Mouse (Mus musculus) urinary bladder, adult 18-20 months (tissue): ENCODE results near the gene Akap12.

ENCODE experiments used
- DNase-seq, 2 experiments: peaks; one replicate each; pipeline ENCODE4 v3.0.0; 2022; ENCODE audit warnings: low spot score in 2 of 2, mixed read lengths in 2 of 2

Akap12 gene

GRCm38 (mm10) chr10:4266041-4266930, at the start of gene Akap12:
TSS of gene Akap12 (plus strand) at chr10:4266380.
- peak; percentile 13 to 25 for DNase-seq

- no peak for DNase-seq
Observed at GRCm38 (mm10) chr10:4230563-4231359, 35.4 kb upstream of the Akap12 start.

GRCm38 (mm10) chr10:4233102-4233501, 33.1 kb upstream of the Akap12 start:
- DNase-seq = peak in 1 of 2 experiments; percentile 7

GRCm38 (mm10) chr10:4239794-4240574, 26.2 kb upstream of the Akap12 start:
- DNase-seq = no peak

GRCm38 (mm10) chr10:4243591-4244300, 22.4 kb upstream of the Akap12 start:
- DNase-seq = peak in 1 of 2 experiments; percentile 7

- peak in 1 of 2 experiments; percentile 14 for DNase-seq
Observed at GRCm38 (mm10) chr10:4245812-4246211, 20.4 kb upstream of the Akap12 start.

GRCm38 (mm10) chr10:4246407-4246806, 19.8 kb upstream of the Akap12 start:
- no peak for DNase-seq

GRCm38 (mm10) chr10:4249235-4249845, 16.8 kb upstream of the Akap12 start:
- no peak for DNase-seq

- no peak for DNase-seq
Observed at GRCm38 (mm10) chr10:4250681-4251080, 15.5 kb upstream of the Akap12 start.

GRCm38 (mm10) chr10:4253613-4254012, 12.6 kb upstream of the Akap12 start:
- no peak for DNase-seq

GRCm38 (mm10) chr10:4254459-4254858, 11.7 kb upstream of the Akap12 start:
- DNase-seq = no peak

- no peak for DNase-seq
Observed at GRCm38 (mm10) chr10:4260925-4261324, 5.3 kb upstream of the Akap12 start.

- no peak for DNase-seq
Observed at GRCm38 (mm10) chr10:4261359-4261952, 4.7 kb upstream of the Akap12 start.

- DNase-seq = no peak
Observed at GRCm38 (mm10) chr10:4265641-4266040, 539 bp upstream of the Akap12 start.

- peak in 1 of 2 experiments; percentile 16 for DNase-seq
Observed at GRCm38 (mm10) chr10:4266931-4267310, 741 bp downstream of the Akap12 start.

- DNase-seq = no peak
Observed at GRCm38 (mm10) chr10:4267481-4267880, 1.3 kb downstream of the Akap12 start.

- DNase-seq = no peak
Observed at GRCm38 (mm10) chr10:4268140-4268539, 2.0 kb downstream of the Akap12 start.

GRCm38 (mm10) chr10:4275572-4275971, 9.4 kb downstream of the Akap12 start:
- no peak for DNase-seq

GRCm38 (mm10) chr10:4276081-4276480, 9.9 kb downstream of the Akap12 start:
- DNase-seq = no peak

- no peak for DNase-seq
Observed at GRCm38 (mm10) chr10:4278041-4278440, 11.9 kb downstream of the Akap12 start.
